Mouse (Mus musculus) urinary bladder, postnatal 4 days (tissue): Measurements from ENCODE around the gene Susd4.

Experiments used
- DNase-seq, 2 experiments: peaks; one replicate each; pipeline ENCODE4 v3.0.0; 2021 to 2022; ENCODE audit warnings: low spot score in 2 of 2

Gene Susd4

GRCm38 (mm10) chr1:182763716-182764461, at the start of gene Susd4:
TSS of gene Susd4 (plus strand) at chr1:182763860.
- DNase-seq = peak in 1 of 2 experiments; percentile 48

DNA sequence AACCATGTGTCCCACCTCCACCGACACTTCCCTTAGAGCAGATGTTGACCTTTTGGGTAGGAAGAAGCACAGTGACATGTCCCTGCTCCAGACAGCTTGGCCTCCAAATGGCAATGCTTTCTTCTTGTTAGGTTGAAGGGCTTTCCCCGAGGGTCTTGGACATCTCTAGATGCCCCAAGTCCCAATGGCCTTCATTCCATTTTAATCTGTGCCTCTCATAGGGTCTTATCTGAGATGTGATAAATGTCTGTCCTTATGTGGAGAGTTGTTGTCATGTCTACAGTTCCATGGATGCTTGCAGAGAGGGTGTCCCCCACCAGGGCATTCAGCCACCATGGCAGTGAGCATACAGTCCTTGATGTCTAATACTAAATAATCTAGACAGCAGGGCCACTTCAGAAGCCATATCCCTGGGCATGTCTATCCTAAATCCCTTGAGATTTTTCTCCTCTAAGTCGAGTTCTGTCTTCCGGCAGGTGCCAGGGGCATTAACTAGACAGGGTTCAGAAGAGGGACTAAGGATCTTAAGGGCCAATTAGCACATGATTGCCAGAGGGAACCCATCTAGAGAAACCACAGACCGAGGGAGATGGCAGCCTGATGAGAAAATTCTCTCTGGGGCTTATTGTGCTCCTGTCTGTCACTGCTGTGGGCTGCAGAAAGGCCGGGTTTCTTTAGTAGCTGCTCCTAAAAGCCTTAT, 49.3 kb upstream of the Susd4 start:
- peak in 1 of 2 experiments; percentile 34 for DNase-seq

GRCm38 (mm10) chr1:182727541-182727940, 36.1 kb upstream of the Susd4 start:
- DNase-seq = no peak

- no peak for DNase-seq
Observed at GRCm38 (mm10) chr1:182729002-182729401, 34.7 kb upstream of the Susd4 start.

GRCm38 (mm10) chr1:182732695-182733094, 31.0 kb upstream of the Susd4 start:
- no peak for DNase-seq

DNA sequence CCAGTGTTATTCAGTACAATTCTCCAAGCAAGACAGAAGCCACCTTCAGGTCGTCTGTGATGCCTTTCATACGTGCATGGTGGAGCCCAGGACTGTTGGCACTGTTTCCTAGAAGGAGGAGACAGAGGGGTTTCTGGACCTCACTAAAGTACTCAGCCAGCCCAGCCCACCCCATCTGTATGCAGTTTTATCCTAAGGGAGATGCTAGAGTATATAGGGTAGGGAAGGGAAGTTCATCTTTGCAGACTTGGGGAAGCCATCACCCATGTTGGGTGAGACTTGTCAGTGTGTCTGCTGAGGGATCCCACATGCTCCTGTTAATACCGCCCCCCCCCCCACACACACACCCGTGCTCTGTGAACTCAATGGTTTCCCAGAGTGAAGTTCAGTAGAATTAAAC, 27.8 kb upstream of the Susd4 start:
- DNase-seq = no peak

DNA sequence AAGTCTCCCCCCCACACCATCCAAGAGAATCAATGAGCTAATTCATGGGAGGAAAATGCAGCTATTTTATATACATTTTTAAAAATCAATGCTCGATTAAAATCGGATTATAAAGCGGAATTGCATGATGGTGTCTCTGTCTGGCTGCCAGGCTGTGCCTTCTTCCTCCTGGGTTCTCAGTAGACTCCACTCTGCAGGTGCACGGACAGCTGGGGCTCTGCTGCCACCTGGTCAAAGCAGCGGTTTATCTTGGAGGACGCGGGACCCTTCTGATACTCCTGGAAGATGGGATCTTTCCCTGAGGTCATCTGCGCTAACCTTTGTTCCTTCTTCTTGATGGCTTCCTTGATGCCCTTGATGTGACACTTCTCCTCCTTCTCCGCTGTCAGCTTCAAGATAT, 16.6 kb upstream of the Susd4 start:
- peak in 1 of 2 experiments; percentile 47 for DNase-seq

DNA sequence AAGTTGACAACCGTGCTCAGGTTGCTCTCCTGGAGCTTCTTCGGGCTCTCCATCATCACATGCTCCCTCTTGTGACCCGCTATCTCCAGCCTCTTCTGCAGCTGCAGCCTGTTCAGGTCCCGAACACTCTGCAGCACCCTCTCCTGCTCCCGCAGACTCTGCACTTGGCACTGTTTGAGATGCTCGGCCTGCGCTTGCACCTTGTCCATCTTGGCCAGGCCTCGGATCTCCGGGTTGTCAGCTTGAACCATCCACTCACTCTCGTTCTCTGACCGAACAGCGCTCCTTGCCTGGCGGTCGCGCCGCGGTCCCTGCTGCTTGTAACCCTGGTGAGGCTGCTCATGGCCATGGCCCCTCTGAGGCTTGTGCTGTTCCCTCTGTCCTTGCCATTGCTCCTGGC, 15.8 kb upstream of the Susd4 start:
- DNase-seq = peak in 1 of 2 experiments; percentile 52

- no peak for DNase-seq
Observed at GRCm38 (mm10) chr1:182749080-182749479, 14.6 kb upstream of the Susd4 start, which contains the start of gene Ccdc185. TSS of gene Ccdc185 (minus strand) at chr1:182749180.

GRCm38 (mm10) chr1:182751301-182751700, 12.4 kb upstream of the Susd4 start:
- no peak for DNase-seq

- no peak for DNase-seq
Observed at GRCm38 (mm10) chr1:182753694-182754093, 10.0 kb upstream of the Susd4 start.

DNA sequence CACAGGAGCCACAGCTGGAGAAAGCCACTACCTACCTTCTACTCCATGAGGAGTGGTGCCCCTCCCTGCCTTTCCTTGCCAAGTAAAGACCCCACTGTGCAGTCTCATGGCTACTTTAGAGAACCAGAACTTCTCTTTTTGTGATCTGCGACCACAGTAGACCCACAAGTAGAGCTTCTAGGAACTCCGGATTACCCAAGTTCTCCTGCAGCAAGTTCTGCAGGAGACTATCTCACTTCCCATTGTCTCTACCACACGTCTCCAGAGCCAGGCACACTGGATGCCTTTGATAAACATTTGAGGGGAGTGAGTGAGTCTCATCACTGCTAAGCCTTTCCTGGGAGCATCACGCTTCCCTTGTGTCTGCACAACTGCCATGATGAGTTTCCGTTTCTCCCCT, 8.8 kb upstream of the Susd4 start:
- no peak for DNase-seq

- no peak for DNase-seq
Observed at GRCm38 (mm10) chr1:182758783-182759182, 4.9 kb upstream of the Susd4 start.

DNA sequence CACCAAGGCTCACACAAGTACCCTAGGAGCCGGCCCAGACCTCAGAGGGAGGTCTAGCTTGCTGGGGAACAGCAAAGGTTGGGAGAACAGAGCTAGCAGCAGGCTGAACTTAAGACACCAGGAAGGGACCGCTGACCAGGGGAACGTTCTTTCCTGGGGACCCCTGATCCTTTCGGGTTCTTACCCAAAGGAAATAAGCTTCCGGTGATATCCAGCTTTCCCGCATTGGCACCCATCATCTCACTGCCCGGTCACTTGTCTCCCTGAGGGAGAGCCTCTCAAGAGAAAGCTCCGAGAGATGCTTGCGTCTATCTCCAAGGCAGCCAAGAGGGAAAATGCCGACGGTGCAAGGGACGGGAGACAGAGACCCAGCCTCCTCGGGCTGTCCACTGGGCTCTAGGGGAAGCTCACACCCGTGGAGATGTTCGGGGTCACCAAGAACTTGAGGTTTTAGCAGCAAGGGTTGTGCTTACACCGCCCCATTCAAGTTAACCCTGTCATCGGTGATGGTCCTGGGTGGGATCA, 407 bp upstream of the Susd4 start:
- no peak for DNase-seq

DNA sequence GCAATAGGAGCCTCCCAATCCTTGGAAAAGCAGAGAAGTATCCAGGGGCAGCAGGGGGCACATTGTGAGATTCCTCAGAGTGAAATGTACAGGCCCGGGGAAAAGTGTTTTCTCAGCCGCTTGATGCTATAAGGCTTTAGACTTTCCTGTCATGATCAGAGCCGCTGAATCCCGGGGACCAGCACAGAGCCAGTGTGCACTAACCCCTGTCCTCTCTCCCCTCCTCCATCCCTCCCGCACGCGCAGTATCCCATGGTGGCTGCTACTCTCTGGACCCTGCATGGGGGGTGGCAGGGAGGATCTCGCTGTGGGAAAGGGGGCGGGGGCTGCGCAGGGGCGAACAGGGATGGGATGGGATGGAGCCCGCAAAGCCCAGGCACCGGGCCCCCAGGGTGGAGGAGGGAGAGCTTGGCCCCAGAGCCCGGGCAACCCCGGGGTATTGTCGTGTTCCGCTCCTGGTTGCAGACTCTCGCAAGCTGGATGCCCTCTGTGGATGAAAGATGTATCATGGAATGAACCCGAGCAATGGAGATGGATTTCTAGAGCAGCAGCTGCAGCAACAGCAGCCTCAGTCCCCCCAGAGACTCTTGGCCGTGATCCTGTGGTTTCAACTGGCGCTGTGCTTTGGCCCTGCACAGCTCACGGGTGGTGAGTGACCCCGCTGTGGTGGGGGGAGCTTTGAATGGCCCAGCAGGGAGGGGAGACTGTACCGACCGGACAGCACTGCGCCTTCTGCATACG, 1.1 kb downstream of the Susd4 start:
- no peak for DNase-seq

- DNase-seq = no peak
Observed at GRCm38 (mm10) chr1:182775576-182775975, 11.9 kb downstream of the Susd4 start.

GRCm38 (mm10) chr1:182776749-182777410, 13.2 kb downstream of the Susd4 start:
- no peak for DNase-seq

DNA sequence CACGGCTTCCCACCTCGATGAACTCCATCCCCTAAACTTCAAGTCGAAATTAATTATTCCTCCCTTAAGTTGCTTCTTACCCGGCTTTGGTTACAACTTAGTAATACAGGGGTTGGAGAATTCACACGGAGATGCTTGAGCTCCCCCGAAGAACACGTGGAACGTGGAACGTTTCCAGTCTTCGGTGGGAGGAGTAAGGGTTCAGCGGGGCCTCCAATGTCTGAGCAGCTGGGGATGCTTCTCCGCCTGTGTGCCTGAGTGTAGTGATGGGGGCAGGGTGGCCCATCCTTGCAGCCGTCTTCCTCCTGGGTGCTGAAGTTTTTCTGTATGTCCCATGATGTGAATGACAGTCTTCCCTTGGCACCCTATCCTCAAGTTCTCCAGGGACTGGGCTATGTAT, 14.6 kb downstream of the Susd4 start:
- DNase-seq = no peak

DNA sequence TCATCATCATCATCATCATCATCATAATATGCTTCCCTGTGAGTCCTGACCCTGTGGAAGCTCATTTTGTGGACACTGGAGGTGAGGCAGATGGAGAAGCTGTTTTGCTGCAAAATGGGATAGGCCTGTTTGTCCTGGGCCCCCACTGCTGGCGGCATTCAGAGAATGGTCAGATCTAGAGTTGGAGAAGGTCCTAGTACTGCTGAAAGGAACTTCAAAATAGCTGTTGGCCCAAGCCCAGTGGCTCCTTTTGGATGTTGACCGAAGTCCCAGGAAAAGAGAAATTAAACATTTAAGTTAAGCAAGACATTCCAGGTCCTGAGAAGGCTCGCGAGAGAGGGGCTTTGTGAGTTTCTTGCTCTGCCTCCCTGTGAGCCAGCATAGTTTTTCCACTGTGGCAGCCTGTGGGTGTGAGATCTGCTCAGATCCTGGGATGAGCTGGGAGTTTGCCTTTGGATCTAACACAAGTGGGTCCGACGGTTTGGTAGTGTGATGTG, 15.4 kb downstream of the Susd4 start:
- no peak for DNase-seq

DNA sequence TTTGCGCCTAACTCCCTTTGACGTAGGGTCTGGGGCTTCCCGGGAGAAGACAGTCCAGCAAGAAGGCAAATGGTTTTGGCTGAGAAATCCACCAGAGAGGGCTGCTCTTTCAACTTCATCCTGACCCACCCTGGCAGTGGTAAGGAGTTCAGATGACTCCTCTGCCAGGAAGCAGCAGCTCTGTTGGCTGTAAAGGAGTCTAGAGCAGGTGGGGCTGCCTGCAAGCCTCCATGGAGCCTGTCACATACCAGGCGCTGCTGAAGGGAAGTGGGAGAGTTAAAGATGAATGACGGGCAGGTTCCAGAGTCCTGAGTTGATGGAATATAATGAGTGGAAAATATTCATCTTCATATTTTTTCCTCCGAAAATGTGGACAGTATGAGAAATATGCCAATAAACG, 20.1 kb downstream of the Susd4 start:
- no peak for DNase-seq

GRCm38 (mm10) chr1:182784784-182785183, 21.1 kb downstream of the Susd4 start:
- no peak for DNase-seq

DNA sequence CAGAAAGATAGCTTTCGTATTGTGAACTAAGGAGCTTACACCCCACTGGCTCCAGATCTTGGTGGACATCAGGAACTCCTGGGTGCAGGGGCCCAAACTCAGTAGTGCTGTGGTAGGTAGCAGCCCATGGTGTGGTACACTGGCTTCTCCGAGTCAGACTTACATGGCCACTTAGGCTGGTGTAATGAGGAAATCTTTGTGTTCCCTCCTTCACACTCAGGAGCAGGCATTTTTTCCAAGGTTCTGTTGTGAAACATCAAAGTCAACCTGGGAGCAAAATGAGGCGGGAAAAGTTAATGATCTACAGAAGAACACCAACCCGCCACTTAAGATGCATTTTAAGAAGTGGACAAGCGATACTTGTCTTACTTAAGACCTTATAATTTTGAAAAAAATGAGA, 21.8 kb downstream of the Susd4 start:
- no peak for DNase-seq
